Mouse (Mus musculus) kidney, embryonic 16.5 days (tissue): ENCODE results near the gene Ehhadh. TPM values are rescaled to one million over a fixed set of nuclear protein-coding genes. Genes with fewer than 3 reads are reported as not detected.

Experiments used
- ATAC-seq: fragments of 200-750 bp; cut with Nextera tagmentation; 2 replicates; pipeline ENCODE4 v1.8.0; 2017; ENCODE audit warnings: moderate TSS enrichment; ENCODE audit not compliant: low FRiP score, low TSS enrichment
- H3K27ac ChIP-seq: fragments of 300-500 bp; sonication (generic); 2 replicates; pipeline ENCODE4 v1.5.1; 2014; ENCODE audit warnings: low read length
- H3K27me3 ChIP-seq: fragments of 300-500 bp; sonication (generic); 2 replicates; pipeline ENCODE4 v1.6.1; 2014; ENCODE audit warnings: low read length, control low read depth, mixed read lengths; ENCODE audit not compliant: insufficient read depth
- H3K36me3 ChIP-seq: fragments of 300-500 bp; sonication (generic); 2 replicates; pipeline ENCODE4 v1.6.1; 2014; ENCODE audit warnings: low read length, control low read depth, mixed read lengths; ENCODE audit not compliant: insufficient read depth
- H3K4me1 ChIP-seq: fragments of 300-500 bp; sonication (generic); 2 replicates; pipeline ENCODE4 v1.6.1; 2014; ENCODE audit warnings: low read length, control low read depth, mixed read lengths; ENCODE audit not compliant: insufficient read depth
- H3K4me2 ChIP-seq: fragments of 300-500 bp; sonication (generic); replicated peaks from 2 replicates; pipeline ENCODE4 v1.6.1; 2014; ENCODE audit warnings: low read depth, low read length
- H3K4me3 ChIP-seq: fragments of 300-500 bp; sonication (generic); 2 replicates; pipeline ENCODE4 v1.5.1; 2014; ENCODE audit warnings: mild to moderate bottlenecking, low read length
- H3K9ac ChIP-seq: fragments of 300-500 bp; sonication (generic); replicated peaks from 2 replicates; pipeline ENCODE4 v1.6.1; 2014; ENCODE audit warnings: low read length
- H3K9me3 ChIP-seq: fragments of 300-500 bp; sonication (generic); 2 replicates; pipeline ENCODE4 v1.6.1; 2016; ENCODE audit warnings: low read length, control low read depth
- WGBS: fragments of 180-500 bp; shearing (Covaris S2); extraction: QIAGEN DNeasy Blood & Tissue Kit; methylation state at CpG from one replicate; pipeline ENCODE4 v1.1.7; 2014; 5-methylcytosine and 5-hydroxymethylcytosine counted together
- polyA plus RNA-seq: library from polyadenylated mRNA; unstranded; fragments of >200 nt; fragmentation: Nextera tagmentation; extraction: Ambion mirVana; gene quantifications from 2 replicates; pipeline ENCODE4 v1.2.1, GENCODE M21; 2015

Ehhadh gene
- polyA plus RNA-seq, 1 experiment from 2014 or later, result 6.7 TPM

GRCm38 (mm10) chr16:21714516-21714915, 73.1 kb downstream of the Ehhadh start:
- no peak for ATAC-seq
- H3K9ac ChIP-seq, result no peak overlapping the region
- no peaks in the 10 kb centered on the region for H3K27me3 ChIP-seq
- no peak overlapping the region for H3K4me3 ChIP-seq
- no peaks in the 10 kb centered on the region for H3K36me3 ChIP-seq
- no peak overlapping the region for H3K4me2 ChIP-seq
- no peaks in the 10 kb centered on the region for H3K4me1 ChIP-seq
- WGBS, result 84% methylated on average over 10 of the region's 10 CpGs
- H3K27ac ChIP-seq, result no peak overlapping the region
- H3K9me3 ChIP-seq, result no peaks in the 10 kb centered on the region

Other genes starting within 250 kb of the Ehhadh start
- 15.7 and 16.4 TPM in 2 replicates for gene 2510009E07Rik, start 93.1 kb downstream of the Ehhadh start, polyA plus RNA-seq
- gene Map3k13, start 6.5 kb upstream of the Ehhadh start, polyA plus RNA-seq, result 1.0 and 1.2 TPM in 2 replicates
- 24.7 and 24.9 TPM in 2 replicates for gene Tmem41a, start 159.7 kb upstream of the Ehhadh start, polyA plus RNA-seq
- 0.48 and 0.96 TPM in 2 replicates for gene Liph, start 207.9 kb upstream of the Ehhadh start, polyA plus RNA-seq
- gene Senp2, start 221.7 kb upstream of the Ehhadh start, polyA plus RNA-seq, result 37.0 and 41.0 TPM in 2 replicates